Mouse (Mus musculus): ENCODE results near the gene Acot8.

DNA sequence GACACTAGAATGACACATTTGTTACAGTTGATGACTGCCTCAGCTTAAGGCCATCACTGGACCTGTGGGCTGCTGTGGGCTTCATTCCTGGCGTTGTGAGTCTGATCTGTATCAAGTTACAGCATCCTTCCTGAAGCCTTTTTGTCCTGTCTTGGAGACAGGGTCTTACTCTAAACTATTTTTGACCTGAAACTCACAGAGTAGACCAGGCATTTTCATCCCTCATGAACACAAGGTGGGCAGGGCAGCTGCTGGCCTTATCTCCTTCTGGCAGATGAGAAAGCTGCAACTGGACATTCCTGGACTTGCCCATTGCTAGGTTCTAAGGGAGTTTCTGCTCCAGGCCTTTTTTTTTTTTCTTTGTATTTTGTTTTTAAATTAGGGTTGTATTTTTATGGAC, 46.0 kb downstream of the Acot8 start:
- TF ChIP-seq POLR2A (IDR thresholded peaks at IDR 0.05; ENCODE audit: low read depth, low read length): no peak
- TF ChIP-seq BHLHE40 (IDR thresholded peaks at IDR 0.05; ENCODE audit: low read depth, low read length): no peak
- TF ChIP-seq NELFE (IDR thresholded peaks at IDR 0.05; ENCODE audit: low read depth, low read length): no peak
- no peak for TF ChIP-seq ZKSCAN1 (IDR thresholded peaks at IDR 0.05; ENCODE audit: borderline replicate concordance, low read depth, low read length)
- no peak for TF ChIP-seq E2F4 (IDR thresholded peaks at IDR 0.05; ENCODE audit: insufficient replicate concordance, low read depth, low read length)
- no peak for TF ChIP-seq CTCF (conservative IDR thresholded peaks at IDR 0.05 in 1 of 2, IDR thresholded peaks at IDR 0.05 in 1 of 2; ENCODE audit: low read depth in 2 of 2, low read length in 2 of 2)
- no peak for TF ChIP-seq EP300 (IDR thresholded peaks at IDR 0.05; ENCODE audit: low read length)
- TF ChIP-seq MAFK (IDR thresholded peaks at IDR 0.05; ENCODE audit: insufficient replicate concordance, low read length): no peak
- no peak for TF ChIP-seq POLR2AphosphoS2 (IDR thresholded peaks at IDR 0.05; ENCODE audit: low read depth, low read length)
- TF ChIP-seq SIN3A (IDR thresholded peaks at IDR 0.05; ENCODE audit: low read length): no peak

Data from CH12.LX (cell line).